ENCODE assay signal across 8 mouse cellular contexts in the genomic region with DNA sequence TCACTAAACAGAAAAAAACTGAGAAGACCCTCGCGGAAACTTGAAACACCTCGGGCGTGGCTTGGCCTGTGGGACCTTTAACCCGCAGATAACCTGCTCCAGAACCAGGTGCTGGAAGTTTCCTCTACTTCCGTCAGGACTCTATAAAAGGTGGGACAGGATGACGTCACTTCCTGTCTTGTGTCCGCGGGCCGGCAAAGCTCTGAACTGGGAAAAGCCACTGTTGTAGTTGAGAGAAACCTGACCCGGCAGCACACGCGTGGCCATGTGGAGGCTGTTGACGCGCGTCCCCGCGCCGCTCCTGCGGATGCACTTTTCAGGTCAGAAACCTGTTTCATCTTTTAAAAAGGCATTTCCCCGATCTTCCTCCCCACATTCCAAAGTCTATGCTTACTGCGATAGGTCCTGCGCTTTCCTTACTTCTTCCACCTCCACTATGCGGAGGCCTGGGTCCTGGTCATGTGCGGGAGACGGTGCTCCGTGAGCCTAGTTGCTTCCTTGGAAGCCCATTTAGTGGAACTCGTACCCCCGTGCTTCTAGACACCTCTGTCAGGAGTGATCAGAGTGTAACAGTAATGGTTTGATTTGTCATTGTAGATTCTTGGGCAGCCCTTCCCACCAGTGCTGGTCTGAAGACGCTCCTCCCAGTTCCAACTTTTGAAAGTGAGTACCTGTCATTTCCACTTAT. TPM values are rescaled to one million over a fixed set of nuclear protein-coding genes. Genes with fewer than 3 reads are reported as not detected.
A peak's percentile ranks its signal among the peaks of the same experiment; 100 is the strongest.
DNase-seq lines count a peak whose midpoint lies in the region; ATAC-seq and TF ChIP-seq lines count a peak whose summit lies in the region.

A gene (plus strand): TSS at position 187 of the 688 bp plus-strand sequence.

- H3K27me3 ChIP-seq in embryonic facial prominence, embryonic 13.5 days, result no peaks in the 10 kb centered on the region
- no peaks in the 10 kb centered on the region for H3K27me3 ChIP-seq in kidney, adult 2 months (replicated peaks; ENCODE audit: control insufficient read depth, insufficient read depth, low read length)
- no peaks in the 10 kb centered on the region for H3K27me3 ChIP-seq in limb, embryonic 12.5 days
- no peaks in the 10 kb centered on the region for H3K27me3 ChIP-seq in midbrain, embryonic 15.5 days (replicated peaks)
- no peaks in the 10 kb centered on the region for H3K27me3 ChIP-seq in spleen, adult 2 months (ENCODE audit: control insufficient read depth, insufficient read depth, low read length)

- peak within 1 kb of the TSS; percentile 73 for H3K4me2 ChIP-seq in embryonic facial prominence, embryonic 13.5 days
- H3K4me2 ChIP-seq in limb, embryonic 12.5 days, result peak within 1 kb of the TSS; percentile 68
- H3K4me2 ChIP-seq in midbrain, embryonic 15.5 days, result peak within 1 kb of the TSS; percentile 72

- no peaks in the 10 kb centered on the region for H3K9me3 ChIP-seq in embryonic facial prominence, embryonic 13.5 days
- H3K9me3 ChIP-seq in limb, embryonic 12.5 days, result no peaks in the 10 kb centered on the region
- H3K9me3 ChIP-seq in midbrain, embryonic 15.5 days, result no peaks in the 10 kb centered on the region

- 1% methylated on average over 30 of the region's 30 CpGs for WGBS in embryonic facial prominence, embryonic 13.5 days
- WGBS in kidney, adult 2 months, result under 1% methylated on average over 30 of the region's 30 CpGs
- WGBS in limb, embryonic 12.5 days, result under 1% methylated on average over 30 of the region's 30 CpGs
- under 1% methylated on average over 30 of the region's 30 CpGs for WGBS in midbrain, embryonic 15.5 days
- 1% methylated on average over 30 of the region's 30 CpGs for WGBS in spleen, adult 2 months

- ATAC-seq in embryonic facial prominence, embryonic 13.5 days (ENCODE audit: insufficient number of reproducible peaks, insufficient read depth, low FRiP score, low TSS enrichment, low read depth), result peak; percentile 88
- ATAC-seq in limb, embryonic 12.5 days (ENCODE audit: insufficient number of reproducible peaks, insufficient read depth, low FRiP score, low TSS enrichment, low read depth), result peak; percentile 92
- peak; percentile 95 for ATAC-seq in midbrain, embryonic 15.5 days (replicated peaks)

- H3K9ac ChIP-seq in embryonic facial prominence, embryonic 13.5 days, result peak within 1 kb of the TSS; percentile 78
- peak within 1 kb of the TSS; percentile 56 for H3K9ac ChIP-seq in limb, embryonic 12.5 days (replicated peaks)
- peak within 1 kb of the TSS; percentile 51 for H3K9ac ChIP-seq in midbrain, embryonic 15.5 days

- peak within 1 kb of the TSS; percentile 71 for H3K27ac ChIP-seq in embryonic facial prominence, embryonic 13.5 days
- peak within 1 kb of the TSS; percentile 26; the same call in 1 of the 2 replicates for H3K27ac ChIP-seq in kidney, adult 2 months (ENCODE audit: insufficient read depth, low read depth, low read length)
- peak within 1 kb of the TSS; percentile 62; the same call in 1 of the 2 replicates for H3K27ac ChIP-seq in limb, embryonic 12.5 days
- H3K27ac ChIP-seq in midbrain, embryonic 15.5 days, result peak within 1 kb of the TSS; percentile 60
- peak within 1 kb of the TSS; percentile 61 for H3K27ac ChIP-seq in spleen, adult 2 months (ENCODE audit: insufficient read depth, low read length)

- TF ChIP-seq POLR2A in kidney, adult 2 months (IDR thresholded peaks at IDR 0.05; ENCODE audit: low read depth, low read length), result no peak
- TF ChIP-seq POLR2A in spleen, adult 2 months (IDR thresholded peaks at IDR 0.05; ENCODE audit: low read depth, low read length), result peak; percentile 19; the same call in 1 of the 2 replicates

- peaks cover 7% of the 10 kb centered on the region for H3K4me1 ChIP-seq in embryonic facial prominence, embryonic 13.5 days
- peaks cover 7% of the 10 kb centered on the region; the same call in 1 of the 2 replicates for H3K4me1 ChIP-seq in kidney, adult 2 months (ENCODE audit: control insufficient read depth, insufficient read depth, low read length)
- H3K4me1 ChIP-seq in limb, embryonic 12.5 days (replicated peaks), result peaks cover 7% of the 10 kb centered on the region
- H3K4me1 ChIP-seq in midbrain, embryonic 15.5 days, result peaks cover 12% of the 10 kb centered on the region
- H3K4me1 ChIP-seq in spleen, adult 2 months (ENCODE audit: control insufficient read depth, insufficient read depth, insufficient read length), result peaks cover 14% of the 10 kb centered on the region

- H3K36me3 ChIP-seq in embryonic facial prominence, embryonic 13.5 days, result peaks cover 19% of the 10 kb centered on the region
- H3K36me3 ChIP-seq in kidney, adult 2 months (ENCODE audit: control insufficient read depth, insufficient read depth, low read length), result 0 out of 2 replicates have a peak, but pooled peaks cover 3% of the 10 kb centered on the region
- H3K36me3 ChIP-seq in limb, embryonic 12.5 days, result peaks cover 23% of the 10 kb centered on the region; the same call in 1 of the 2 replicates
- H3K36me3 ChIP-seq in midbrain, embryonic 15.5 days (replicated peaks), result peaks cover 9% of the 10 kb centered on the region; the same call in 1 of the 2 replicates
- H3K36me3 ChIP-seq in spleen, adult 2 months (ENCODE audit: control insufficient read depth, insufficient read depth, low read length), result peaks cover 7% of the 10 kb centered on the region

- TF ChIP-seq CTCF in kidney, adult 2 months (conservative IDR thresholded peaks at IDR 0.05; ENCODE audit: insufficient read depth, insufficient read length, low read depth, low read length), result no peak
- TF ChIP-seq CTCF in spleen, adult 2 months (IDR thresholded peaks at IDR 0.05; ENCODE audit: extremely low read depth, insufficient read depth, insufficient read length, insufficient replicate concordance), result no peak

- DNase-seq in 3134 (ENCODE audit: extremely low read depth, insufficient read length, low spot score), result peak; percentile 84
- peak; percentile 82 to 83 for DNase-seq in adrenal gland, postnatal 36 days
- DNase-seq in heart, adult 18-20 months, result peak; percentile 89 to 94
- DNase-seq in kidney, adult 2 months, result peak; percentile 94
- peak; percentile 77 to 88 for DNase-seq in spleen, adult 2 months (ENCODE audit: low read depth in 1 of 2, low spot score in 2 of 2)

- peak within 1 kb of the TSS; percentile 67 for H3K4me3 ChIP-seq in embryonic facial prominence, embryonic 13.5 days
- peak within 1 kb of the TSS; percentile 68 for H3K4me3 ChIP-seq in kidney, adult 2 months (ENCODE audit: insufficient read depth, low read depth, low read length)
- H3K4me3 ChIP-seq in limb, embryonic 12.5 days (replicated peaks), result peak within 1 kb of the TSS; percentile 58
- peak within 1 kb of the TSS; percentile 64 for H3K4me3 ChIP-seq in midbrain, embryonic 15.5 days
- H3K4me3 ChIP-seq in spleen, adult 2 months (ENCODE audit: extremely low read depth, insufficient read depth, insufficient read length), result peak within 1 kb of the TSS; percentile 97

RNA-seq across cellular contexts. Expression of the gene that starts here (rescaled TPM):
- 10 to 100 TPM; 63.8 to 67.8 TPM for total RNA-seq in adrenal gland, postnatal 36 days (2021)
- polyA plus RNA-seq in embryonic facial prominence, embryonic 13.5 days (2015; fragmentation: Nextera tagmentation; extraction: Ambion mirVana), result 45.9 and 49.4 TPM in 2 replicates
- total RNA-seq in heart, adult 18-20 months (2021), result 100 to 1,000 TPM; 113 to 120 TPM
- polyA plus RNA-seq in kidney, adult 2 months (2012; rRNA removed), result 28.9 and 42.4 TPM in 2 replicates
- 45.5 and 45.6 TPM in 2 replicates for polyA plus RNA-seq in limb, embryonic 12.5 days (2016; fragmentation: Nextera tagmentation; extraction: Ambion mirVana)
- polyA plus RNA-seq in midbrain, embryonic 15.5 days (2015; fragmentation: Nextera tagmentation; extraction: Ambion mirVana), result 40.9 and 42.7 TPM in 2 replicates
- polyA plus RNA-seq in spleen, adult 2 months (2012; rRNA removed), result 4.1 and 5.4 TPM in 2 replicates

Comparison
In these comparisons a context has a peak if more than half of its experiments do, and no peak if none do; other contexts are left out.
1. Peak in every context shown above with its lines: DNase-seq, ATAC-seq, H3K4me3 ChIP-seq and H3K27ac ChIP-seq.